Mouse (Mus musculus): ENCODE measurements at regions not wholly inside any gene's neighbourhood (a gene's known extent, or its start where the extent isn't known, plus 50 kb on each side); places are given as distances from the start of the nearest gene placed in this dataset.

DNA sequence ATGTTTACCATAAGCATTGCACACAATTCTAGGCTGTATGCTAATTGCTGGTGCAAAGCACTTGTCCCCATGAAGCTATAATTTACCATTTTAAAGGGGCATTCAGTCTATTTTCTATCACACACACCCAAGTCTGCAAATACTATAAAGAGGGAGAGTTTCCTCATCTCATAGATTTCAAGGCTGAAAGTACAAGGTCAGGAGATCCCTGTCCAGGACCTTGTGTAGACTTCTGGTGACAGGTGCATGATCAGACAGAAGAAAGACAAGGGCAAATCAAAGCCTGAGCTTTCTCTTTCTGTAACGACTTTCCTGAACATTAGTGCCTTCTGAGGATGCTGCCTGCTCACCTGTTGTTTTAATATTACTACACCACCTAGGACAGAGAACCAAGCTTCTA is 463.5 kb downstream of the Lrig3 start:
- in situ Hi-C loops (cut with MboI; ENCODE audit: low pct_ligation_motif_present, low pct_unique_long_range_greater_than_20kb, low sequenced_read_pairs) (no loop called here), dilution Hi-C loops (cut with MboI; ENCODE audit: extremely low pct_ligation_motif_present, extremely low pct_unique_long_range_greater_than_20kb, low sequenced_read_pairs) (no loop called here)
- Histone ChIP-seq H3K4me3 (replicated peaks in 1 of 3; ENCODE audit: low read depth in 2 of 3, low read length in 2 of 3, poor library complexity in 1 of 3) (no peak overlapping the region), H3K4me2 (ENCODE audit: insufficient read depth, low read depth, poor library complexity, severe bottlenecking) (no peak overlapping the region), H3K27me3 (replicated peaks) (no peaks in the 10 kb centered on the region), H3K27ac (ENCODE audit: insufficient read depth, low read depth) (no peak overlapping the region), H3K36me3 (replicated peaks in 1 of 2; ENCODE audit: control insufficient read depth in 1 of 2, insufficient read depth in 1 of 2, low read length in 1 of 2) (no peaks in the 10 kb centered on the region), H3K9me3 (replicated peaks; ENCODE audit: low read length) (peaks cover 2% of the 10 kb centered on the region), H3K4me1 (ENCODE audit: control insufficient read depth in 1 of 2, insufficient read depth in 2 of 2) (no peaks in the 10 kb centered on the region), H3K9ac (ENCODE audit: insufficient read depth, low read depth) (no peak overlapping the region), H3K79me2 (replicated peaks; ENCODE audit: control insufficient read depth, extremely low read depth, insufficient read depth, poor library complexity, severe bottlenecking) (no peaks in the 10 kb centered on the region)
- DNase-seq (ENCODE audit: extremely low read depth): no peak
- no peak for TF ChIP-seq TBP (conservative IDR thresholded peaks at IDR 0.05; ENCODE audit: low read depth, low read length)
- no peak for TF ChIP-seq USF1 (IDR thresholded peaks at IDR 0.05; ENCODE audit: low read depth, low read length)
- TF ChIP-seq MAX (IDR thresholded peaks at IDR 0.05; ENCODE audit: low read length): no peak
- no peak for TF ChIP-seq MAFK (IDR thresholded peaks at IDR 0.05; ENCODE audit: insufficient replicate concordance, low read length)
- TF ChIP-seq ZKSCAN1 (IDR thresholded peaks at IDR 0.05; ENCODE audit: borderline replicate concordance, low read depth, low read length): no peak
- TF ChIP-seq ZNF384 (IDR thresholded peaks at IDR 0.05; ENCODE audit: low read depth, low read length): no peak
- TF ChIP-seq SIN3A (IDR thresholded peaks at IDR 0.05; ENCODE audit: low read length): no peak
- no peak for TF ChIP-seq MXI1 (IDR thresholded peaks at IDR 0.05; ENCODE audit: low read depth, low read length)
- no peak for TF ChIP-seq CHD1 (IDR thresholded peaks at IDR 0.05; ENCODE audit: low read depth, low read length)
- TF ChIP-seq RCOR1 (conservative IDR thresholded peaks at IDR 0.05; ENCODE audit: low read depth, low read length): no peak
- TF ChIP-seq MEF2A (IDR thresholded peaks at IDR 0.05; ENCODE audit: borderline replicate concordance, low read depth, low read length): no peak
- no peak for TF ChIP-seq IRF4 (IDR thresholded peaks at IDR 0.05; ENCODE audit: low read depth, low read length)
- no peak for TF ChIP-seq KAT2A (IDR thresholded peaks at IDR 0.05; ENCODE audit: insufficient replicate concordance, low read length)
- no peak for TF ChIP-seq ZC3H11A (IDR thresholded peaks at IDR 0.05; ENCODE audit: low read depth, low read length)
- no peak for TF ChIP-seq UBTF (IDR thresholded peaks at IDR 0.05; ENCODE audit: low read depth, low read length)
- no peak for TF ChIP-seq HCFC1 (IDR thresholded peaks at IDR 0.05; ENCODE audit: low read depth, low read length)
- TF ChIP-seq E2F4 (IDR thresholded peaks at IDR 0.05; ENCODE audit: insufficient replicate concordance, low read depth, low read length): no peak
- TF ChIP-seq JUND (conservative IDR thresholded peaks at IDR 0.05; ENCODE audit: low read depth, low read length): no peak
- TF ChIP-seq BHLHE40 (IDR thresholded peaks at IDR 0.05; ENCODE audit: low read depth, low read length): no peak

DNA sequence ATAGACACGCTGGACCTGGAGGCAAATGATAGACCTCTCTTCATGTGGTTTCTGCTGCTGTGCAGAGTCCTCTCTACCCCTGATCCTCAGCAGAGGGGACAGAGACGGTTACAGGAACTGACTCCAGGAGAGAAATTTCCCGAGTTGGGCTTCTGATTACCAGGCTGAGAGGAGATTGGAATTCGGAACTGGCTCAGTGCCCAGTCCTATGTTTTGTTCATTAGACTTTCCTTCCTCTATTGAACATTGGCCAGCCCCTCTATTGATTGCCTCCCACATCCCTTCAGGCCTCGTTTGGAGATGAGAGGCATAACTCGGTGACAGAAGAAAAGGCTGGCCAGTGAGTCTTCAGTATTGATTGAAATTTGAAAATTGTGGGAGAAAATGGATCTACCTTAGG is 456.1 kb downstream of the Lrig3 start:
- Histone ChIP-seq H3K27ac (ENCODE audit: insufficient read depth, low read depth) (no peak overlapping the region), H3K9ac (ENCODE audit: insufficient read depth, low read depth) (no peak overlapping the region), H3K4me3 (replicated peaks in 1 of 3; ENCODE audit: low read depth in 2 of 3, low read length in 2 of 3, poor library complexity in 1 of 3) (no peak overlapping the region), H3K4me2 (ENCODE audit: insufficient read depth, low read depth, poor library complexity, severe bottlenecking) (no peak overlapping the region), H3K36me3 (replicated peaks in 1 of 2; ENCODE audit: control insufficient read depth in 1 of 2, insufficient read depth in 1 of 2, low read length in 1 of 2) (no peaks in the 10 kb centered on the region), H3K4me1 (ENCODE audit: control insufficient read depth in 1 of 2, insufficient read depth in 2 of 2) (no peaks in the 10 kb centered on the region), H3K79me2 (replicated peaks; ENCODE audit: control insufficient read depth, extremely low read depth, insufficient read depth, poor library complexity, severe bottlenecking) (no peaks in the 10 kb centered on the region), H3K27me3 (replicated peaks) (no peaks in the 10 kb centered on the region), H3K9me3 (replicated peaks; ENCODE audit: low read length) (peaks cover 5% of the 10 kb centered on the region)
- DNase-seq (ENCODE audit: extremely low read depth): no peak
- no peak for TF ChIP-seq E2F4 (IDR thresholded peaks at IDR 0.05; ENCODE audit: insufficient replicate concordance, low read depth, low read length)
- no peak for TF ChIP-seq NRF1 (IDR thresholded peaks at IDR 0.05; ENCODE audit: low read depth, low read length)
- TF ChIP-seq SMC3 (IDR thresholded peaks at IDR 0.05; ENCODE audit: low read depth, low read length): no peak
- no peak for TF ChIP-seq MAX (IDR thresholded peaks at IDR 0.05; ENCODE audit: low read length)
- TF ChIP-seq POLR2A (IDR thresholded peaks at IDR 0.05; ENCODE audit: low read depth, low read length): no peak
- no peak for TF ChIP-seq CTCF (conservative IDR thresholded peaks at IDR 0.05 in 1 of 2, IDR thresholded peaks at IDR 0.05 in 1 of 2; ENCODE audit: low read depth in 2 of 2, low read length in 2 of 2)
- no peak for TF ChIP-seq IRF4 (IDR thresholded peaks at IDR 0.05; ENCODE audit: low read depth, low read length)
- no peak for TF ChIP-seq MYC (IDR thresholded peaks at IDR 0.05; ENCODE audit: low read depth, low read length)
- no peak for TF ChIP-seq EP300 (IDR thresholded peaks at IDR 0.05; ENCODE audit: low read length)
- TF ChIP-seq TCF12 (IDR thresholded peaks at IDR 0.05; ENCODE audit: low read depth, low read length): no peak
- in situ Hi-C loops (cut with MboI; ENCODE audit: low pct_ligation_motif_present, low pct_unique_long_range_greater_than_20kb, low sequenced_read_pairs) (no loop called here), dilution Hi-C loops (cut with MboI; ENCODE audit: extremely low pct_ligation_motif_present, extremely low pct_unique_long_range_greater_than_20kb, low sequenced_read_pairs) (no loop called here)
